In the genomic region with DNA sequence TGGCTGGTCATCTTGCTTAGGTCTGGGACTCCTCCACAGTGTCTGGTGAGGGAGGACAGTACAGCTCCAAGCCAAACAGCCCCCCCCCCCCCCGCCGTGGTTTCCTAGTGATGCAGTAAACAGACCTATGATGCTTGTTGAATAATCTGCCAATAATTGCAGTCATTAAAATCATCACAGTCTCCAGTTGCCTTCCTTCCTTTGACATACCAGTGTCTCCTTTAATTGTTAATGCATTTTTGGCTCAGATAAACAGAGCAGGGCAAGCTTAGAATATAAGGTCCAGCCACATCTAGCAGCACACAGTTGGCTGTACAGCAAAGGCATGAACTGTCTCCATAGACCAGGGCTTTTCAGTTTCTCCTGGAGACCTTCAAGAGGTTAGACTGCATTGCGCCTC, we compare ENCODE assay signal across 27 mouse cellular contexts. TPM values are rescaled to one million over a fixed set of nuclear protein-coding genes. Genes with fewer than 3 reads are reported as not detected.
"Had no signal": no experiment of that assay in that cellular context is flagged by ENCODE, and none has a peak within 500 bp of the region (broad histone marks: within the 10 kb centered on the region; RNA-seq: fewer than 3 reads in every experiment).

No protein-coding gene starts in this region.

- H3K9me3 ChIP-seq: midbrain, embryonic 13.5 days; neural tube, embryonic 12.5 days; neural tube, embryonic 15.5 days had no signal

- H3K36me3 ChIP-seq: midbrain, embryonic 13.5 days; neural tube, embryonic 12.5 days; neural tube, embryonic 15.5 days had no signal

- H3K4me3 ChIP-seq: layer of hippocampus, adult 2 months; left cerebral cortex, adult 2 months; midbrain, embryonic 13.5 days; neural tube, embryonic 12.5 days; neural tube, embryonic 15.5 days had no signal

- H3K27ac ChIP-seq: layer of hippocampus, adult 2 months; left cerebral cortex, adult 2 months; liver, embryonic 14.5 days; macrophage; midbrain, embryonic 13.5 days; neural tube, embryonic 12.5 days; neural tube, embryonic 15.5 days; stomach, postnatal 0 days had no signal

- H3K9ac ChIP-seq: liver, embryonic 14.5 days; liver, postnatal 0 days; lung, embryonic 14.5 days; midbrain, embryonic 13.5 days; neural tube, embryonic 12.5 days; neural tube, embryonic 15.5 days had no signal

- ATAC-seq: liver, postnatal 0 days; lung, postnatal 0 days; midbrain, embryonic 13.5 days had no signal

- DNase-seq: kidney, adult 18-20 months; kidney, adult 9 months; kidney, postnatal 25 days; layer of hippocampus, adult 9-11 months; layer of hippocampus, postnatal 36 days; liver, postnatal 0 days; lung, embryonic 14.5 days; right cerebral cortex, adult 18-20 months; right cerebral cortex, postnatal 14 days; right cerebral cortex, postnatal 4 days; thymus, adult 2 months; thymus, postnatal 14 days; thymus, postnatal 4 days had no signal

- H3K4me2 ChIP-seq: liver, embryonic 11.5 days; lung, embryonic 14.5 days; midbrain, embryonic 13.5 days; neural tube, embryonic 12.5 days; neural tube, embryonic 15.5 days had no signal

RNA-seq across cellular contexts. Expression of a gene that starts 4.5 kb away (rescaled TPM):
- total RNA-seq: megakaryocyte, adult 5-6 weeks had no signal
- polyA plus RNA-seq: kidney, embryonic 16.5 days; large intestine, adult 2 months; liver, postnatal 0 days; lung, embryonic 14.5 days; lung, postnatal 0 days; stomach, embryonic 14.5 days; stomach, postnatal 0 days; thymus, adult 2 months had no signal
